Mouse (Mus musculus) ES-E14 (cell line): Measurements from ENCODE around the gene Oxnad1. TPM values are rescaled to one million over a fixed set of nuclear protein-coding genes. Genes with fewer than 3 reads are reported as not detected.

Experiments
- DNase-seq: peaks from one replicate; pipeline ENCODE4 v3.0.0-alpha.2; 2013; ENCODE audit warnings: low read depth, low spot score
- H3K27ac ChIP-seq: 2 replicates; pipeline ENCODE4 v1.5.1; 2012; ENCODE audit warnings: low read depth, mild to moderate bottlenecking, low read length, moderate library complexity, mixed read lengths; ENCODE audit not compliant: poor library complexity, insufficient read depth, severe bottlenecking
- H3K36me3 ChIP-seq: 2 replicates; pipeline ENCODE4 v1.6.1; 2012; ENCODE audit warnings: mild to moderate bottlenecking, low read length, moderate library complexity, mixed read lengths; ENCODE audit not compliant: control insufficient read depth, poor library complexity, insufficient read depth, severe bottlenecking
- H3K4me1 ChIP-seq, 2 experiments: fragments of 150-350 bp in 1 of 2; sonication (generic) in 1 of 2; 2 replicates each; pipeline ENCODE4 v1.6.1; 2012; ENCODE audit warnings: low read length in 2 of 2, mild to moderate bottlenecking in 1 of 2, mixed read lengths in 1 of 2; ENCODE audit not compliant: control insufficient read depth in 2 of 2, insufficient read depth in 2 of 2, poor library complexity in 1 of 2
- H3K4me3 ChIP-seq, 2 experiments: fragments of 150-350 bp in 1 of 2; sonication (generic) in 1 of 2; 2 replicates each; pipeline ENCODE4 v1.5.1; 2012; ENCODE audit warnings: low read length in 2 of 2, low read depth in 1 of 2, mild to moderate bottlenecking in 1 of 2, mixed read lengths in 1 of 2; ENCODE audit not compliant: insufficient read depth in 1 of 2, poor library complexity in 1 of 2, severe bottlenecking in 1 of 2
- H3K9ac ChIP-seq: 2 replicates; pipeline ENCODE4 v1.6.1; 2012; ENCODE audit warnings: low read depth, mild to moderate bottlenecking, low read length, mixed read lengths; ENCODE audit not compliant: poor library complexity, insufficient read depth, severe bottlenecking
- H3K9me3 ChIP-seq: fragments of 150-350 bp; sonication (generic); 2 replicates; pipeline ENCODE4 v1.6.1; 2012; ENCODE audit warnings: low read depth, mild to moderate bottlenecking, low read length; ENCODE audit not compliant: control insufficient read depth, insufficient read depth
- CHD2 ChIP-seq: IDR thresholded peaks from 2 replicates; pipeline ENCODE4 v1.6.1; 2014; ENCODE audit warnings: mild to moderate bottlenecking, low read depth, low read length, inconsistent platforms
- HCFC1 ChIP-seq: IDR thresholded peaks from 2 replicates; pipeline ENCODE4 v1.6.1; 2012; ENCODE audit warnings: low read length, inconsistent platforms, borderline replicate concordance; ENCODE audit not compliant: insufficient read depth
- MAFK ChIP-seq: IDR thresholded peaks from 2 replicates; pipeline ENCODE4 v1.6.1; 2014; ENCODE audit warnings: mild to moderate bottlenecking, low read depth, low read length, inconsistent platforms; ENCODE audit not compliant: insufficient read depth
- ZC3H11A ChIP-seq: IDR thresholded peaks from 2 replicates; pipeline ENCODE4 v1.6.1; 2012; ENCODE audit warnings: low read depth, mild to moderate bottlenecking, inconsistent platforms, low read length, borderline replicate concordance
- ZNF384 ChIP-seq: IDR thresholded peaks from 2 replicates; pipeline ENCODE4 v1.6.1; 2012; ENCODE audit warnings: low read depth, low read length, inconsistent platforms
- in situ Hi-C, 2 experiments: fragments of 600-800 bp; cut with MboI; formaldehyde crosslinking; loops; one replicate each; pipeline ENCODE4 v1.15.1; 2025; ENCODE audit warnings: low sequenced_read_pairs in 2 of 2, inconsistent platforms in 1 of 2; ENCODE audit not compliant: unreplicated experiment in 2 of 2
- total RNA-seq: library from RNA; depleted of rRNA; stranded (reverse); fragments of 300-350 nt; gene quantifications from 2 replicates; pipeline ENCODE4 v1.2.3, GENCODE M21; 2012

The Oxnad1 gene
- total RNA-seq, 1 experiment, result 44.0 TPM

DNA sequence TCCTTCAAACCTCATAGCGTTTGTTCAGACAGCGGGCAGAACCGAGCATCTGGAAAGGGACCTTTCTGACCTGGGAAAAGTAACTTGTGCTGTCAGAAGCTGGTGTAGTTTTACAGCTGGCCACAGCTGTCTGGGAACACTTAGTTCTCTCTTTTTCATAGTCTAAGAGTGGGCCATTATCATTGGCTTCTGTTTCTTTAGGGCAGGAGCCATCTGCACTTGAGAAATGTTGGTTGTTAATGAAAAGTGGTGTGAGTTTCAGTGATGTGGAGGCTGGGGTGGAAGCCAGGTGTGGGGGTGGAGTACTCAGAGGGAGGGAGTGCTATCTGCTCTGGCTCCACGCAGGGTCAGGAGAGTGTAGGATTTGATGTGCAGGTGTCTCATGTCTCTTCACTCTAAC lies 6.0 kb downstream of the Oxnad1 start:
- Histone ChIP-seq H3K4me3 (no peak overlapping the region), H3K36me3 (peaks cover 42% of the 10 kb centered on the region), H3K9ac (no peak overlapping the region), H3K27ac (no peak overlapping the region), H3K9me3 (no peaks in the 10 kb centered on the region), H3K4me1 (peaks cover 4 to 5% of the 10 kb centered on the region in 2 experiments; a peak in 1 of 4 replicates)
- no peak for DNase-seq
- TF ChIP-seq HCFC1 (no peak), MAFK (no peak), CHD2 (no peak), ZC3H11A (no peak), ZNF384 (no peak)
- in situ Hi-C loops, result no loop called here

DNA sequence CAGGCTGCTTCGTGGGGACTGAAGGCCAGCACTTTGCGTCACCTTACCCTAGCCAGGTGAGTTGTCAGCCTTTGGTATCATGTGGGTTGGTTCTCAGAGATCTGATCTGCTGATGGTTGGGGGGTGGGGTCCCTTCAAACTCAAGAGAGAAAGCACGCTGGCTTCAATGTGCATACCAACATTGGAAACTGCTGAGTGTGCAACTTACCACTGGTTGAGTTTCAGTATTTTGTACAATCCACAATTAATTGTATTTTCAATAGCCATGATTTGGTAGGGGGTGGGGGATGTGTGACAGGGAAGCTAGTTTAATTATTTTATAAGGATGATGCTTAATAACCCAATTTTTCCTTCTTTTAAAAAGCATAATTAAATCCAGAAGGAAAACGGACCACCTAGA lies 6.5 kb downstream of the Oxnad1 start:
- Histone ChIP-seq H3K36me3 (peaks cover 47% of the 10 kb centered on the region), H3K9me3 (no peaks in the 10 kb centered on the region), H3K9ac (no peak overlapping the region), H3K27ac (no peak overlapping the region), H3K4me3 (no peak overlapping the region), H3K4me1 (peaks cover 2 to 4% of the 10 kb centered on the region in 2 experiments; a peak in 1 of 4 replicates)
- in situ Hi-C loops, result no loop called here
- DNase-seq, result no peak
- peak; percentile 90 for TF ChIP-seq MAFK
- no peak for TF ChIP-seq CHD2

DNA sequence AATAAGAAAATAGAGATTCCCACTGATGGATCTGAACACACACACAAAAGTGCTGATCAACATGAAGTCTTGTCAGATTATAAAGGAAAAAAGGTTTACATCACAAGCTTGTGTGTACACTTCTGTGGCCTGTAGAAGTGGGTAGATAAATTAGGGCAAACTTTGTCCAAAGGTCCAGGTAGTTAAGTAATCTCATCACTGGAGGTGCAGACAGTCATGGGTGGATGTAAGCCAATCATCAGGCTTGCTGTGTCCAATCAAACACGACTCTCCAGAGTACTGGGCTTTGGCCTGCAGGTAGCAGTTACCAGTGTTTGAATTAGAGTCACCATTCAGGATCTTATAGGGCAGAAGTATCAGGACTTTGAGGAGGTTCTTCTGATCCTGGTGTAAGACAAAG lies 7.8 kb downstream of the Oxnad1 start:
- Histone ChIP-seq H3K27ac (no peak overlapping the region), H3K9me3 (no peaks in the 10 kb centered on the region), H3K9ac (no peak overlapping the region), H3K4me1 (0 out of 4 replicates have a peak, but pooled peaks cover 0 to 4% of the 10 kb centered on the region in 2 experiments), H3K36me3 (peaks cover 59% of the 10 kb centered on the region), H3K4me3 (no peak overlapping the region)
- in situ Hi-C loops, result no loop called here
- TF ChIP-seq CHD2 (no peak), ZC3H11A (no peak), HCFC1 (no peak), ZNF384 (no peak), MAFK (no peak)
- DNase-seq, result no peak

DNA sequence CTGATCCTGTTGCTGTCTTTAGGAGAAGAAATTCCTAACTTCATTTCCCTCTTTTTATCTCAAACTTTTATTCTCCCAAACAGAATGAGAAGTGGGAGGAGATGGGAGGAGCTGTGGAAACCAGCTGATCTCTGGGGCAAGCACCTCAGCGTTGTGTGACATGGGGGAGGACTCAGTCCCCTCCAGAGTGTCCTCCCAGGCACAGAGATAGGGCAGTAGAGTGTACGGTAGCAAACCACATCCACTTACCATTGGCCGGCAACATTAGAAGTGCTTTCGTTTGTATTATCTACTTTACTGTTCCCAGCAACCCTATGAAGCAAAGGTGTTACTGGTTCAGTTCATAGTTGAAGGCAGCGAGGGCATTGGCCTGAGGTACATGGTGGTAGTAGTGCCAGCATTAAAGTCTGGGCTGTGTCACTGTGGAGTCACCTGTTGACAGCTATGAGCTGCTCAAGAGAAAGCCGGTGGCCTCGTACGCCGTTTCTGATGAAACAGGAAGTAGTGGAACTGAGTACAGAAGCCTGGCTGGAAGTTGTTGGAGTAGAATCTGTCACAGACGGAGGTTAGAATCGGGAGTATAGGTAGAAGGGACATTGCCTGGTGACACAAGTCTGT lies 8.4 kb downstream of the Oxnad1 start:
- no peak for TF ChIP-seq HCFC1
- no peak for TF ChIP-seq ZC3H11A
- TF ChIP-seq MAFK, result no peak
- no peak for TF ChIP-seq ZNF384
- TF ChIP-seq CHD2, result no peak
- Histone ChIP-seq H3K9me3 (no peaks in the 10 kb centered on the region), H3K4me3 (no peak overlapping the region), H3K9ac (no peak overlapping the region), H3K4me1 (0 out of 4 replicates have a peak, but pooled peaks cover 0 to 4% of the 10 kb centered on the region in 2 experiments), H3K27ac (no peak overlapping the region), H3K36me3 (peaks cover 60% of the 10 kb centered on the region)
- in situ Hi-C loops, result no loop called here
- DNase-seq, result no peak

DNA sequence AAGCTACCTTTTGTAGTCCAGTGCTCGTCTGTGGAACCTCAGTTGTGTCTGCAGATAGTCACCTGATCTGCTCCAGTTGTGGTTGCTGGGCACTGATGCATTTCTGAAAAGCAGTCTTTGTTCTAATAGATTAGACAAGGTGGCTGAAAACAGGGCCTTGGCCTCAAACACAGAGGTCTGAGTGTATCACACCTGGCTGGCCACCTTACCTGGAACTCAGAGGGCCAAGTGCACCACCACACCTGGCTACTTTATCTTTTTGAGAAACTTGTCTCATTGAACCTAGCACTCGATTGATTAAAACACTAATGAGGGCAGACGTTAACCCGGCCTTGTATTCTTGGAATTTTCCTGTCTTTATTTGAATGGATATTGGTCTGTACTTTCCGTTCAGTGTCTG lies 10.5 kb downstream of the Oxnad1 start:
- H3K27ac ChIP-seq, result no peak overlapping the region
- no peak for TF ChIP-seq MAFK
- TF ChIP-seq ZC3H11A, result no peak
- no peak for TF ChIP-seq ZNF384
- no peak for TF ChIP-seq HCFC1
- no peak for TF ChIP-seq CHD2
- H3K4me1 ChIP-seq, result 0 out of 4 replicates have a peak, but pooled peaks cover 0 to 4% of the 10 kb centered on the region in 2 experiments
- in situ Hi-C loops, result no loop called here
- peaks cover 70% of the 10 kb centered on the region for H3K36me3 ChIP-seq
- no peak for DNase-seq
- H3K4me3 ChIP-seq, result no peak overlapping the region
- H3K9ac ChIP-seq, result no peak overlapping the region
- H3K9me3 ChIP-seq, result no peaks in the 10 kb centered on the region
